Mouse (Mus musculus) small intestine, adult 2 months (tissue): ENCODE measurements around the gene Sgpp2. TPM values are rescaled to one million over a fixed set of nuclear protein-coding genes. Genes with fewer than 3 reads are reported as not detected.

Source experiments
- H3K27ac ChIP-seq: fragments of 200-500 bp; 2 replicates; pipeline ENCODE4 v1.5.1; 2012; ENCODE audit warnings: low read depth, low read length, control low read depth, inconsistent platforms; ENCODE audit not compliant: insufficient read depth
- H3K27me3 ChIP-seq: fragments of 200-500 bp; 2 replicates; pipeline ENCODE4 v1.6.1; 2012; ENCODE audit warnings: mild to moderate bottlenecking, moderate library complexity, low read length, inconsistent platforms; ENCODE audit not compliant: control insufficient read depth, insufficient read depth
- H3K36me3 ChIP-seq: fragments of 200-500 bp; 2 replicates; pipeline ENCODE4 v1.6.1; 2012; ENCODE audit warnings: mild to moderate bottlenecking, low read length, control low read depth, inconsistent platforms; ENCODE audit not compliant: control insufficient read depth, insufficient read depth
- H3K4me1 ChIP-seq: fragments of 200-500 bp; 2 replicates; pipeline ENCODE4 v1.6.1; 2012; ENCODE audit warnings: low read length, inconsistent platforms, mixed read lengths; ENCODE audit not compliant: control insufficient read depth, insufficient read depth, insufficient read length
- H3K4me3 ChIP-seq: fragments of 200-500 bp; 2 replicates; pipeline ENCODE4 v1.5.1; 2012; ENCODE audit warnings: low read depth, mild to moderate bottlenecking, control low read depth, inconsistent platforms, low read length, moderate library complexity
- CTCF ChIP-seq: fragments of 200-500 bp; IDR thresholded peaks from 2 replicates; pipeline ENCODE4 v1.5.1; 2012; ENCODE audit warnings: low read depth, mild to moderate bottlenecking, control low read depth, inconsistent platforms, low read length, moderate library complexity, mixed read lengths; ENCODE audit not compliant: insufficient replicate concordance, insufficient read length; ENCODE audit errors: extremely low read depth
- POLR2A ChIP-seq: fragments of 200-500 bp; IDR thresholded peaks from 2 replicates; pipeline ENCODE4 v1.6.1; 2012; ENCODE audit warnings: low read depth, mild to moderate bottlenecking, control low read depth, inconsistent platforms, low read length, moderate library complexity
- WGBS: fragments of 180-500 bp; shearing (Covaris S2); methylation state at CpG from one replicate; pipeline ENCODE4 v1.1.7; 2018; 5-methylcytosine and 5-hydroxymethylcytosine counted together
- polyA plus RNA-seq: library from polyadenylated mRNA; depleted of rRNA; stranded (reverse); fragments of >200 nt; gene quantifications from 2 replicates; pipeline ENCODE4 v1.2.3, GENCODE M21; 2012

The Sgpp2 gene
- polyA plus RNA-seq, 1 experiment, result 23.7 TPM

- no peak overlapping the region for H3K4me3 ChIP-seq
- H3K27ac ChIP-seq, result peak overlapping the region; percentile 35
- 25% methylated on average over 3 of the region's 3 CpGs for WGBS
- TF ChIP-seq POLR2A, result no peak; the same call in 1 of the 2 replicates
- TF ChIP-seq CTCF, result no peak
- H3K27me3 ChIP-seq, result no peaks in the 10 kb centered on the region
- H3K36me3 ChIP-seq, result peaks cover 11% of the 10 kb centered on the region
- peaks cover 11% of the 10 kb centered on the region for H3K4me1 ChIP-seq
These were observed 89.6 kb downstream of the Sgpp2 start for GRCm38 (mm10) chr1:78399755-78400154.

- WGBS, result 47% methylated on average over 4 of the region's 4 CpGs
- peaks cover 10% of the 10 kb centered on the region for H3K36me3 ChIP-seq
- no peaks in the 10 kb centered on the region for H3K27me3 ChIP-seq
- peak overlapping the region; percentile 70 for H3K27ac ChIP-seq
- H3K4me3 ChIP-seq, result no peak overlapping the region
- H3K4me1 ChIP-seq, result peaks cover 11% of the 10 kb centered on the region
- TF ChIP-seq CTCF, result no peak
- TF ChIP-seq POLR2A, result no peak
These were observed 91.3 kb downstream of the Sgpp2 start for GRCm38 (mm10) chr1:78401413-78401812.

- peaks cover 14% of the 10 kb centered on the region for H3K36me3 ChIP-seq
- 0 out of 2 replicates have a peak, but pooled peaks cover 2% of the 10 kb centered on the region for H3K4me1 ChIP-seq
- 88% methylated on average over 2 of the region's 2 CpGs for WGBS
These were observed 99.3 kb downstream of the Sgpp2 start for GRCm38 (mm10) chr1:78409396-78409795.

GRCm38 (mm10) chr1:78412668-78413067 is 102.5 kb downstream of the Sgpp2 start:
- no peaks in the 10 kb centered on the region for H3K27me3 ChIP-seq
- H3K27ac ChIP-seq, result no peak overlapping the region
- peaks cover 20% of the 10 kb centered on the region for H3K36me3 ChIP-seq
- WGBS, result 33% methylated on average over 7 of the region's 7 CpGs
- TF ChIP-seq POLR2A (no peak), CTCF (no peak)
- 0 out of 2 replicates have a peak, but pooled peaks cover 2% of the 10 kb centered on the region for H3K4me1 ChIP-seq
- H3K4me3 ChIP-seq, result no peak overlapping the region

More at GRCm38 (mm10) chr1:78409396-78409795, 99.3 kb downstream of the Sgpp2 start:
- Histone ChIP-seq H3K4me3 (no peak overlapping the region), H3K27ac (no peak overlapping the region), H3K27me3 (no peaks in the 10 kb centered on the region)
- TF ChIP-seq CTCF, result no peak
- TF ChIP-seq POLR2A, result no peak

- no peak overlapping the region for H3K4me3 ChIP-seq
- no peak overlapping the region for H3K27ac ChIP-seq
- 0 out of 2 replicates have a peak, but pooled peaks cover 2% of the 10 kb centered on the region for H3K4me1 ChIP-seq
- TF ChIP-seq CTCF (no peak), POLR2A (no peak)
- 85% methylated on average over 5 of the region's 5 CpGs for WGBS
- peaks cover 24% of the 10 kb centered on the region for H3K36me3 ChIP-seq
- H3K27me3 ChIP-seq, result no peaks in the 10 kb centered on the region
These were observed 104.3 kb downstream of the Sgpp2 start for GRCm38 (mm10) chr1:78414421-78414820.

GRCm38 (mm10) chr1:78417154-78417911 is 107.2 kb downstream of the Sgpp2 start:
- no peak for TF ChIP-seq POLR2A
- TF ChIP-seq CTCF, result no peak
- H3K27ac ChIP-seq, result no peak overlapping the region
- WGBS, result 93% methylated on average over 9 of the region's 9 CpGs
- peaks cover 33% of the 10 kb centered on the region for H3K36me3 ChIP-seq
- 0 out of 2 replicates have a peak, but pooled peaks cover 2% of the 10 kb centered on the region for H3K4me1 ChIP-seq
- no peaks in the 10 kb centered on the region for H3K27me3 ChIP-seq
- H3K4me3 ChIP-seq, result no peak overlapping the region

GRCm38 (mm10) chr1:78419593-78419992 is 109.4 kb downstream of the Sgpp2 start:
- peaks cover 26% of the 10 kb centered on the region for H3K36me3 ChIP-seq
- no peaks in the 10 kb centered on the region for H3K4me1 ChIP-seq
- TF ChIP-seq CTCF, result peak; percentile 75; the same call in 1 of the 2 replicates
- TF ChIP-seq POLR2A, result no peak
- H3K4me3 ChIP-seq, result no peak overlapping the region
- H3K27me3 ChIP-seq, result no peaks in the 10 kb centered on the region
- 62% methylated on average over 4 of the region's 4 CpGs for WGBS
- H3K27ac ChIP-seq, result no peak overlapping the region
